Mouse (Mus musculus) adrenal gland, postnatal 36 days (tissue): ENCODE data around the gene Svopl. TPM values are rescaled to one million over a fixed set of nuclear protein-coding genes. Genes with fewer than 3 reads are reported as not detected.
A peak's percentile ranks its signal among the peaks of the same experiment; 100 is the strongest.

Experiments
- DNase-seq, 2 experiments: peaks; one replicate each; pipeline ENCODE4 v3.0.0; 2021; ENCODE audit warnings: mixed read lengths in 1 of 2
- long read RNA-seq, 2 experiments: library from polyadenylated mRNA; stranded (forward); transcript quantifications; one replicate each; pipeline ENCODE4 v2.0.0; 2021; ENCODE audit warnings: borderline sequencing depth in 2 of 2
- total RNA-seq, 2 experiments: library from RNA; stranded (reverse); gene quantifications; 2 replicates each; pipeline ENCODE4 v1.2.3; 2021

Gene Svopl
- total RNA-seq = 1 to 10 TPM; 1.5 to 2.5 TPM
- long read RNA-seq, experiment 1, partial matches to known transcripts = 3 of 3 reads
- long read RNA-seq, experiment 1, other reads (novel, unspliced or antisense) = 0 of 3 reads
- long read RNA-seq, experiment 2, partial matches to known transcripts = 1 of 1 reads
- long read RNA-seq, experiment 2, other reads (novel, unspliced or antisense) = 0 of 1 reads

- no peak for DNase-seq
Observed at GRCm38 (mm10) chr6:38046838-38047237, at the start of gene Svopl. Gene Svopl (minus strand): TSS chr6:38046996.

- DNase-seq = no peak
Observed at GRCm38 (mm10) chr6:38094701-38095100, 47.9 kb upstream of the Svopl start.

DNA sequence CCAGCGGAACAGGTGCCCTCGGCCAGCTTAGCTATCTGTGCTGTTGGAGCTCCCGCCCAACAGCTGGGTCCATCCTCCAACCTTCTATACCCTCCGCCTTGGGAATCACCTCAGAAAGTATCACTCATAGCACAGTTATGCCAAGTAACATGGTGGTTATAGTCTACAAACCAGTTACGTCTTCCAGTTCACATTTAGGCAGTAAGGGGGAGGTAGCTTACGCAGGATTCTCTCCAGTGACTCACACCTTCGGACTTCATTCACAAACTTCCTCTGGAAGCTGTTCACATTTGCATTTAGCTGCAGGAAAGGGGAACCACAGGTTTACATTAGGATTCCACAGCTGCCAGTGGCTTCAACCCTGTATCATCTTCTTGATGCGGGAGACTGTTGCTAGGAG is 45.7 kb upstream of the Svopl start:
- DNase-seq = no peak

GRCm38 (mm10) chr6:38087242-38088026 is 40.6 kb upstream of the Svopl start:
- no peak for DNase-seq

DNA sequence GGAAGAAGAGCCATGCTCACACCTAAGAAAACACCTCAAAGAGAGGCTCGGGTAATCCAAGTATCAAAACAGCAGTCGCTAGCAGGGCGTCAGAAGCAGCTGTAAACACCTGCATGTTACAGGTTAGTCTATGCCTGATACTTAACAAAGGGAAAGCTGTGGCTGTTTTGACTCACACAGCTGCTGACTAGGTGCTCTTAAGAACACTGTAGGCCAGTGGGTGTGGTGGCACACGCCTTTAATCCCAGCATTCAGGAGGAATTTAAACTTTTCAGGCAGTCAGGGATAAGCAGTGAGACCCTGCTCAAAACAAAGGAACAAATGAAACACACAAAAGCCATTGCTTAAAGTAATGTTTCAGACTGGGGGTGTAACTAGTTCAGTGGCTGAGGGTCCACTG is 36.4 kb upstream of the Svopl start:
- no peak for DNase-seq

DNA sequence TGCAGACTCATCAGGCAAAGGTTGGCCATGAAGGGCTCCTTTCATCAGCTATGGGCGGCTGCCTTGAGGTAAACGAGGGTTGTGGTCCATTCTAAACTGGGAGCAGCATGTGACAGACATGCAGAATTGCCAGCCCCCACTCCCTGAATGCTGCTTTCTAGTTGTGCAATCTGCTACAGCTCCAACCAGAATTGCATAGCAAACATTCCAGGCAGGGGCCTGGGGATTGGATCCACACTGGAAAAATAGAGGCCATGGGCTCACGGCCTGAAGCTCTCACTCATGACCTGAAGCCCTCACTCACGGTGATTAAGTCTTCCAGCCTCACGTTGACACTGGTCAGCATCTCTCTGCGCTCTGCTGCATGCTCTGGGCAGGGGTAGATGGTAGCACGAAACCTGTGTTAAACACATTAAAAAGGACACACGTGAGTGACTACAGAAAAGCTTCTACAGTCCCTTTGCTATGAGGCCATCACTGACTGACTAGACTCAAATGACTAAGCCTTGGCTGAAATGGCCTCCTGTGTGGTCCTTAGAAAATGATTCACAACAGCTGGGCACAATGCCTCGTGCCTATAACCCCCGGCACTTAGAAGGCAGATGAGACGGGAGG is 35.0 kb upstream of the Svopl start:
- DNase-seq = no peak

DNA sequence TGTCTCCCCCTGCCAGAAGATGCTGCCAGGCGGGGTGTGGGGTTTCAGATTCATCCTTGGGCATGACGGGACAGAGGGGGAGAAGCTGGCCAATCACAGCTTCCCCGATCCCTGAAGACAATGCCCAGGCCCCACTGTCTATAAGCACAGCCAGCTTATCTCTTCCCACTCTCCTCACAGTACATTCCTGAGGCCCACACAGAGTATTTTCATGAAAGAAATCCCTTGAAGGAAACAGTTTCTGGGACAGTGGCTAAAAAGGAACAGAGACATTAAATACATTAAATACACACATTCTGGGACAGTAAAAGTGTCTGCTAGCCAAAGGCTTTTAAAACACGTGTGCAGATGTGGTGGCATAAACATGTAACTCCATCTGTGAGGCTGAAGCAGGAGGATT is 33.6 kb upstream of the Svopl start:
- DNase-seq = no peak

DNA sequence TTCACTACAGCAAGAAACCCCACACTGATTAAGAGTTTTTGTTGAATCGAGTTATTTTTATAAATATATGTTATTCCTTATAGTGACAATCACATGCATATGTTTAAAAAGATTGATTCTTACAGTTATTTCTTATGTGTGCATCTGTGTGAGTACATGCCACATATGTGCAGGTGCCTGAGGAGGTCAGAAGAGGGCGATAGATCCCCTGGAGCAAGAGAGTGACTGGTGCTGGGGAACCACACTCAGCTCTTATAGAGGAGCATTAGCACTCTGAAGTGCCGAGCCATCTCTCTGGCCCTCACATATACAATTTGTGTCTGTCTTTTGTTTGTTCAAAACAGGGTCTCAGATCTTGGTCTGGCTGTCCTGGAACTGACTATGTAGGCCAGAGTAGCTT is 26.8 kb upstream of the Svopl start:
- no peak for DNase-seq

DNA sequence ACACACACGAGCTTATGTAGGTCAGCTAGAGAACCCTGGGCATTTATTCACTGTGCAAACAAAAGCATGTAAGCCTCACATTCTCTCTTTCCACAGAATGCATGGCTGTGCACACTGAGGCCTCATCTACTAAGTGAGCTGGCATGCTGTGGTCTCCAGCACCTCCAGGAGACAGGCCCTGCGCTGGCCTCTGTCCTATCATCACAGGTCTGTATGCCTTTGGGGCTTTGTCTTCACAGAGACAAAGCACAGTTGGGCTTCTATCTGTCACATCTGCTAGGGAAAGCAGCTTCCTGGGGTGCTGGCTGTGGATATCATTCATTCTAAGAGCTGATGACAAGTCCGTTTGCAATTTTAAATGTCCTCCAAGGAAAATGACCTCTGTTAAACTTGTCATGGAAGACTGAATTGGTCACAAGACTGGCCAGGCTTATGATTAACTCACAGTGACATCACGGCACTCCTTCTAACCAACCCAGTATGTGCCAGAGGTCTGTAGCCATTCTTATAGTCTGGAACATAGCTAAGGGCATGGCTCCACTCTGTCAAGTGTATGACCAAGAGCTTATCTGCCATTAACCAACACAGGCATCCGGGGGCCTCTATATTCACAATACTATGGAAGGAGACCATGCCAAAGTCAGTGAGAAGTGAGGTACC is 25.5 kb upstream of the Svopl start:
- no peak for DNase-seq

DNA sequence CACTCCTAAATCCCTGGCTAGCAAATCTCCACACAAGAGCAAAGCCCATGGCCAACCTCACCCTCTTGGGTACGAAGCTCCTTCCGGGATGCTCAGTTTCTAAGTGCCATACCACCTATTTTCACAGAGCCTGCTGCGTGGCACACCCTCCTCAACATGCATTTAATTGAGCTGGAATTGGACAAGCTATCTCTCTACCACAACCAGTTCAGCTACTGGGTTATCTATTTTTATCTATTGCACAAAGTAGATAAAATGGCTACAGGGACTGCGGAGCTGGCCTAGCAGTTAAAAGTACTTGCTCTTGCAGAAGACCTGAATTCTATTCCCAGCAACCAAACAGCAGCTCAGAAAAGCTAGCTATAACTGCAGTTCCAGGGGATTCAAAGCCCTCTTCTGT is 24.5 kb upstream of the Svopl start:
- no peak for DNase-seq

DNA sequence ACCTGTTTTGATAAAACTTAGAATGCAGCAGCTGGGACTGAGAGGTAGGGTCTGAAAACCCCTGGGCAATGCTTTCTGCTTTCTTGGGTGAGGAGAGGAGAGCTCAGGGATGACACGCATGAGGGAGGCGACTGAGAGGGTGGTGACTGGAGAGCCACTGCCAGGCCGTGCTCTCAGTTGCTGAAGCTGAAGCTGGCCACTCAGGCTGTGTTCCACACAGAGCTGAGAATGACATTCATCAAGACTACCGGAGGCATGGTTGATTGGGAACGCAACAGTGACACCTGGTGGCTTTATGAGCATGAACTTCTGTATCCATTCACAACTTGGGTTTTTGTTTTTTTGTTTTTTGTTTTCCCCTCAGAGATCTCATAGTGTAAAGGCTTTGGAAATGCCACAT is 19.4 kb upstream of the Svopl start:
- peak; percentile 65 for DNase-seq

DNA sequence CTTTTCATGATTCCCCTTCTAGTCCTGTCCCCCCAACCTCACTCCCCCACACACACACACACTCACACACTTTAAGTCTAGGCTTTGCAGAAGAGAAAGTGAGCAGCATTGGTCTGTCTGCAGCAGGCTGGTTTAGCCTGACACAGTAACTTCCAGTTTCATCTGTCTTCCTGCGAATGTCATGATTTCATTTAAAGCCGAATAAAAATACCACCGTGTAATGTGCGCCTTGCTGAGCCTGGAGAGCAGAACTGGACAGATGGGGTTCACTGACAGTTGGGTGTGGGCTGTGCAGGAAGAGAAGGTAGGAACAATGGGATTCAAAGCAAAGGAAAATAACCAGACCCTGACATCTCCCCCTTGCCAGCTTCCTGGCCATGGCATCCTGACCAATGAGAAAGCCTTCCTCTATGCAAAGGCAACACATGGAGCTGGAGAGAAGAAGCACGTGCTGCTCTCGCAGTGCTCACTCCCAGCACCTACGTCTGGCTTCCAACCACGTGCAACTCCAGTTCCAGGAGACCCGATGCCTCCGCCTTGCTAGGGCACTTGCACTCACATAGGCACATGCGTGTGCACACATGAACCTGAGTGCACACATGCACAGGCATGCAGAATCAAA is 18.8 kb upstream of the Svopl start:
- no peak for DNase-seq

DNA sequence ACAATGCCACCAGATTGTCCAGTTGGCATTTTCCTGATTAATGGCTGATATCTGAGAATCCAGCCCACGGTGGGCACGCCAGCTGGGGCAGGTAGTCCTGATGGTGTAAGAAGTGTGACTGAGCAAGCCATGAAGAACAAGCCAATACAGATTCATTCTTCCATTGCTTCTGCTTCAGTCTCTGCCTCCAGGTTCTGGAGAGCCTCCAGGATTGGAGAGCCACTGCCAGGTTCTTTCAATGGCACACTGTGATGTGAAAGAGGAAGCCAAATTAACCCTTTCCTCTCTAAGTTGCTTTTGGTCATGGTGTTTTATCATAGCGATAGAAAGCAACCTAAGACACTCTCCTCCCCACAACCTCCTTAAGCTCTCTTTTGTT is 18.3 kb upstream of the Svopl start:
- no peak for DNase-seq

DNA sequence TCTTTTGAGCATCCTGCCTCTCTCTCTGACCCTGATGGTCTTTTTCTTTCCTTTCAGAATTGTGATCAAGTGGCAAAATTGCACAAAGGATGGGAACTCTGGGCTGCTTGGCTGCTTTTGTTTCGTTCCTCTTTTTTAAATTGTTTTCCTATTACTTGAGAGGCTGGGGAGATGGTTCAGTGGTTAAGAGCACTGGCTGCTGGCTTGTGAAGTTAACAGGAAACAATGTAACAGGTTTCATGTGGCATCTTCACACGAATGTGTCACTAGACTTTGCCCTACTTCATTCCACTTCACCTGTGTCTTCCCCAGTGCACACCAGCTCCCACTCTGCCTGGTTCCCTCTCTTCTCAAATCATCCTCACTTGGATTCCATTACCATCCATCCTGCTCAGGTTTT is 17.8 kb upstream of the Svopl start:
- no peak for DNase-seq

- peak in 1 of 2 experiments; percentile 16 for DNase-seq
Observed at GRCm38 (mm10) chr6:38058805-38059204, 12.0 kb upstream of the Svopl start.

GRCm38 (mm10) chr6:38055471-38056330 is 8.9 kb upstream of the Svopl start:
- peak in 1 of 2 experiments; percentile 12 for DNase-seq

DNA sequence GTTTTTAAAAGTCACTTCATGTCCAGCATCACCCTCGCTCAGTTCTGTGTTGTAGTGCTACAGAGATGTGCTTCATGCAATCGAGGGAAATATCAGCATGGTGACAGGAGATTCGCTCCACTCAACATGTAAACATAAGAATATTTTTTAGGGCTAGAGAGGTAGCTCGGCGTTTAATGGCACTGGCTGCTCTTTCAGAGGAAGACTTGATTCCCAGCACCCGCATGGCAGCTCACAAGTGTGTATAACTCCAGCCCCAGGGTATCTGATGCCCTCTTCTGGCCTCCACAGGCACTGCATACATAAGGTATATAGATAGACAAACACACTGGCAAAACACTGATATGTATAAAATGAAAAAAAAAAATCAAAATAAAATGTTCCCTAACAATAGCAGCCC is 2.8 kb upstream of the Svopl start:
- DNase-seq = no peak

DNA sequence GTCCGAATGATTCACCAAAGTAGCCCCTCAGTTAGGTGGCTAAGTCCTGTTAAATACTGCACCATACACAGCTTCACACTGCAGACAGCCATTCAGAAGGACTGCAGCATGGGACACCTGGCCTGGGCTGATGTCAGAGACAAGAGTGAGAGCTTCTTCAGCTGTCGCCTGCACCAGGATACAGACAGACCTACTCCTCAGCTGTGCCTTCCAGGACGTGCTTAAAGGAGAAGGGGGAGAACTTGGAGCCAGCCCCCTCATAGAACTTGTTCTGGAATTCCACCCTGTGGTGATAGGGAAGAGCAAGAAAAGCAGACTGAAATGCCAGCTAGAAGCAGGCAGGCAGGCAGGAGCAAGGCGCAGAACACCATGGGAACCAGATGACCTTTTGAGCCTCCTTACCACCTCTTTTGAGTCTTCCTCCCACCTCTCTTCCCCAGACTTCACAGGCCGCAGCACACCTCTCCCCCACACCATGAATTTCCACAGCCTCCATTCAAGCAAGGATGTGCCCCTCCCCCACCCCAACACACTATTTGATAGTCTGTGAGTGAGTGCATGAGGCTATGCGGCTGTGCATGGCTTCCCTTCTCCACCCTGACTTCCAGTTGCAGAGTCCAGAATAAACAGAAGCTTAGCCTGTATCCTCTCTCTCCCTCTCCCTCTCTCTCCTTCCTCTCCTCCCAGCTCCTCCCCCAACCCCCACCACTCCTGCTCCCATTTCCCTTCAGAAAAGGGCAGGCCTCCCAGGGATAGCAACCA is 2.2 kb upstream of the Svopl start:
- peak in 1 of 2 experiments; percentile 35 for DNase-seq

DNA sequence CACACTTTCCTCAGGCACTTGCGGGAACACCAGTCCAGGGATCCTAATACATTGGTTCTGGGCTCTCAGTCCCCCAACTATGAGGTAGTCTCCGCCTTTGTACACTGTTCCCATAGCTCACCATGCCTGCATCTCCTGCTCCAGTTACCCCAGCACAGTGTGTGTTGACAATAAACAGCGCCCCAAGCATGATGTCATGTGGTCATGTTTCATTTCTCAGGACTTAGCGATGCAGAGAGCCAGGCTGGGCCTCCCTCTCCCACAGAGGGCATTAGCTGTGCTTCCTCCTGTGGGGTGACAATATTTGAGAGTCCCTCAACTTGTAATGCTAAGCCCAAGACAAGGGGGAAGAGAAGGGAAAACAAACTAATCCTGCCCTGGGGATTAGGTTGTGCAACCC is 1.2 kb upstream of the Svopl start:
- DNase-seq = peak in 1 of 2 experiments; percentile 45

GRCm38 (mm10) chr6:38032801-38033566 is 13.8 kb downstream of the Svopl start:
- DNase-seq = no peak
